Mouse (Mus musculus) midbrain, embryonic 15.5 days (tissue): ENCODE measurements around the gene Ttll6. TPM values are rescaled to one million over a fixed set of nuclear protein-coding genes. Genes with fewer than 3 reads are reported as not detected.
A peak's percentile ranks its signal among the peaks of the same experiment; 100 is the strongest.
"Not testable (repeated sequence)": the region's sequence is repeated elsewhere in the genome, so short reads cannot be mapped to it uniquely, and the experiment has no call there.

ENCODE experiments used
- ATAC-seq: fragments of 200-750 bp; cut with Nextera tagmentation; replicated peaks from 2 replicates; pipeline ENCODE4 v1.8.0; 2017; ENCODE audit warnings: moderate TSS enrichment
- H3K27ac ChIP-seq: fragments of 300-500 bp; sonication (generic); 2 replicates; pipeline ENCODE4 v1.5.1; 2015; ENCODE audit warnings: mild to moderate bottlenecking, inconsistent platforms
- H3K27me3 ChIP-seq: fragments of 300-500 bp; sonication (generic); replicated peaks from 2 replicates; pipeline ENCODE4 v1.6.1; 2015; ENCODE audit warnings: inconsistent platforms
- H3K36me3 ChIP-seq: fragments of 300-500 bp; sonication (generic); replicated peaks from 2 replicates; pipeline ENCODE4 v1.6.1; 2015; ENCODE audit warnings: inconsistent platforms
- H3K4me1 ChIP-seq: fragments of 300-500 bp; sonication (generic); 2 replicates; pipeline ENCODE4 v1.6.1; 2015; ENCODE audit warnings: inconsistent platforms
- H3K4me2 ChIP-seq: fragments of 300-500 bp; sonication (generic); 2 replicates; pipeline ENCODE4 v1.6.1; 2015; ENCODE audit warnings: inconsistent platforms, mild to moderate bottlenecking, moderate library complexity
- H3K4me3 ChIP-seq: fragments of 300-500 bp; sonication (generic); 2 replicates; pipeline ENCODE4 v1.5.1; 2015; ENCODE audit warnings: mild to moderate bottlenecking, inconsistent platforms
- H3K9ac ChIP-seq: fragments of 300-500 bp; sonication (generic); 2 replicates; pipeline ENCODE4 v1.6.1; 2015; ENCODE audit warnings: mild to moderate bottlenecking, inconsistent platforms
- H3K9me3 ChIP-seq: fragments of 300-500 bp; sonication (generic); 2 replicates; pipeline ENCODE4 v1.6.1; 2016; ENCODE audit warnings: inconsistent platforms
- WGBS: fragments of 180-500 bp; shearing (Covaris S2); methylation state at CpG from one replicate; pipeline ENCODE4 v1.1.7; 2015; ENCODE audit warnings: mixed read lengths; 5-methylcytosine and 5-hydroxymethylcytosine counted together
- polyA plus RNA-seq: library from polyadenylated mRNA; unstranded; fragments of >200 nt; fragmentation: Nextera tagmentation; extraction: Ambion mirVana; gene quantifications from 2 replicates; pipeline ENCODE4 v1.2.1, GENCODE M21; 2015

Gene Ttll6
- polyA plus RNA-seq: 0.14 and 0.26 TPM in 2 replicates

DNA sequence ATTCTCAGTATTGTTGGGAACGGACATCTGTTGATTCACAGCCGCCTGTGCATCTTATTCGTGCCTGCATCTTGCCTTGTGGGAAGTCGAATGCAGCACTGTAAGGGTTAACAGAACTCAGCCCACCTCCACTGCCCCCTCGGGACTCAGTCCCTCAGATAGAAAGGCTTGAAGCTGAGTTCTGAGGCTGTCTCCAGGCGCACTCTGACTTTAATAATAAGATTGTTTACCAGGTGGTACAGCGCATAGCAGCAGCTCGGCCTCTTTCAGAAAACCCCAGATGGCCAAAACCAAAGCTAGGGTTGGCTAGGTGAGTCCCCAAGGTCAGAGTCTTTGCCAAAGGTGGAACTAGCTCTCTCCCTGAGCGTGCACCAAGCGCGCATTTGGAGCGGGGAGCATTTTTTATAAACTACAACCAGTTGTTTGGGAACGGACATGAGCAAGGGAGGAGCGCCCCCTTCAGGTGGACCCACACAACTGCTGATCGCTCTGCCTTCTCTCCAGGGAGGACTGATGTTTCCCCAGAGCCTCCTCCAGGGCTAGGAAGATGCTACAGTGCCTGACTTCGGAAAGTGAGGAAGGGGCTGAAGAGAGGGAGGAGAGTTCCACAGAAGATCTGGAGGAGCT lies at the start of gene Ttll6:
Gene Ttll6, plus strand, starts transcription at position 548 of the 627 bp plus-strand sequence.
- no peak for ATAC-seq
- 18% methylated on average over 16 of the region's 16 CpGs for whole genome bisulfite sequencing
- Histone ChIP-seq H3K36me3 (no peaks in the 10 kb centered on the region), H3K9ac (no peak within 1 kb of the TSS), H3K4me3 (no peak within 1 kb of the TSS), H3K27ac (no peak within 1 kb of the TSS), H3K27me3 (no peaks in the 10 kb centered on the region; the same call in 1 of the 2 replicates), H3K9me3 (no peaks in the 10 kb centered on the region), H3K4me2 (peak within 1 kb of the TSS; percentile 15), H3K4me1 (peaks cover 3% of the 10 kb centered on the region; the same call in 1 of the 2 replicates)

DNA sequence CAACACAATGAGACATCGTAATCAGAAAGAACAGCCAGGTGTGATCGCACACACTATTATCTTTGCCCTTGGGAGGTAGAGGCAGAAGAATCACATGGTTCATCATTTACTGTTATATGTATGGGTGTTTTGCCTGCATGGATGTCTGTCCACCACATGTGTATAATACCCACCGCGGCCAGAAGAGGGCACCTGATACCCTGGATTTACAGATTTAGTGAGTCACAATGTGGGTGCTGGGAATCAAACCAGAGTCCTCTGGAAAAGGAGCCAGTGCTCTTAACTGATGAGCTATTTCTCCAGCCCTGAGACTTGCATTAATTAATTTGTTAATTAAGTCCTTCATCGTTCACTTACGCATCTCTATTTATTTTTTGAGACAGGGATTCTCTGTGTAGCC lies 45.6 kb upstream of the Ttll6 start:
- WGBS: 86% methylated on average over 6 of the region's 6 CpGs
- Histone ChIP-seq H3K4me3 (no peak overlapping the region), H3K9ac (no peak overlapping the region), H3K36me3 (no peaks in the 10 kb centered on the region), H3K4me2 (no peak overlapping the region), H3K9me3 (no peaks in the 10 kb centered on the region), H3K4me1 (no peaks in the 10 kb centered on the region), H3K27me3 (no peaks in the 10 kb centered on the region), H3K27ac (no peak overlapping the region)
- ATAC-seq: no peak

DNA sequence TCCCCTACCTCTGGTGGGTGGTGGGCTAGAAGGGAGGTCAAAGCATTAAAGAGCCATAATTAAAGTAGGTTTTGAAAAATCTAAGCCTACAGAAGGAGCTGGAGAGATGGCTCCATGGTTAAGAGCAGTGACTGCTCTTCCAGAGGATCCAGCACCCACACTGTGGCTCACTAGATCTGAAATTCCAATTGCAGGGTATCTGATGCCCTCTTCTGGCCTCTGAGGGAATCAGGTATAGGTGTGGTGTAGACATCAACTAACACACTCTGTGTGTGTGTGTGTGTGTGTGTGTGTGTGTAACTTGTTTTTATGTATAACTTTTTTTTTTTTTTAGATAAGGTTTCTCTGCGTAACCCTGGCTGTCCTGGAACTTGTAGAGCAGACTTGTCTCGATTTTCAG lies 42.5 kb upstream of the Ttll6 start:
- no peaks in the 10 kb centered on the region for H3K36me3 ChIP-seq
- ATAC-seq: no peak
- 80% methylated on average over 2 of the region's 2 CpGs for WGBS

DNA sequence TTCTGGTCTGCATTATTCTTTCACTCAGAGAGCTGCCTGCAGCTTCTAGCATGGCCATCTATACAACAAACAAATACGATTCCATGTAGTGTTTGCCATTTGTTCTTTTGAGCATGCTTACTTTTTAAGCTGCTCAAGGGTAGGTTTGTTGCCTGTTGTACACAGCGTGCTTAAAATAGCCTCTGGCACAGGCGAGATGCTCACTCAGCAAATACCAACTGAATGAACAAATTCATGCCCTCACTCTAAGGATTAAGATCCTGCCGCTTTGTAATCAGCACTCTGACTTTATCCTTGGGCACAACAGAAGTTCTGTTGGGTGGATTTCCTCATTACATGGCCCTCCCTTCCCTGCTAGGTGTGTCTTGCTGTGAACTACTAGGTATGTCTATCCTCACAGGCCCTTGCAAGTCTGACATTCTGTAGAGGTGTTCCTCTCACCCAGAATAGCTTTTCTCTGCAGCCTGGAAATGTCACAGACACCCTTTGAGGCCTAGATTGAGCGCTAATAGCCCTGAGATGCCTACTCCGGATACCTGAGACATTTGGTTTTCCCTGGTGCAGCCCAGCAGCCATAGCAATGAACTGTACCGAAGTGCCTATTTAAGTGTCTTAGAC lies 40.8 kb upstream of the Ttll6 start:
- Histone ChIP-seq H3K4me3 (no peak overlapping the region), H3K27me3 (no peaks in the 10 kb centered on the region), H3K4me1 (no peaks in the 10 kb centered on the region), H3K9me3 (no peaks in the 10 kb centered on the region), H3K36me3 (no peaks in the 10 kb centered on the region), H3K4me2 (no peak overlapping the region), H3K27ac (no peak overlapping the region), H3K9ac (no peak overlapping the region)
- WGBS: 42% methylated on average over 7 of the region's 7 CpGs
- ATAC-seq: no peak

More for the DNA sequence above, 42.5 kb upstream of the Ttll6 start:
- H3K27ac ChIP-seq: no peak overlapping the region
- H3K4me3 ChIP-seq: no peak overlapping the region
- no peaks in the 10 kb centered on the region for H3K4me1 ChIP-seq
- H3K9ac ChIP-seq: no peak overlapping the region
- no peaks in the 10 kb centered on the region for H3K9me3 ChIP-seq
- no peak overlapping the region for H3K4me2 ChIP-seq
- no peaks in the 10 kb centered on the region for H3K27me3 ChIP-seq

DNA sequence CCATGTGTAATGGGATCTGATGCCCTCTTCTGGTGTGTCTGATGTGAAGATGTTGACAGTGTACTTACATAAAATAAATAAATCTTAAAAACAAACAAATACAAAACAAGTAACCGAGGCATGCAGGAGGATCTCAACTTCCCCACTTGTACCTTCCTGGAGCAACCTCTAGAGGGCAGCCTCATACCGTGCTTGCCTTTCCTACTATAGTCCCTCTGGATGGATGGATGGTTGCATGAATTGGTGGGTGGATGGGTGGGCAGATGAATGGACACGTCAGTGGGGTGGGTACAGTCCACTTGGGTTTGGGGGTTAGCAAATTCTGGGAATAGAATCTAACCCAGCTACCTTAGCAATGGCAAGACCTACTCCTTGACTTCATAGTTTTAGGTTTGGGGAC lies 40.2 kb upstream of the Ttll6 start:
- 14% methylated on average over 3 of the region's 3 CpGs for WGBS

DNA sequence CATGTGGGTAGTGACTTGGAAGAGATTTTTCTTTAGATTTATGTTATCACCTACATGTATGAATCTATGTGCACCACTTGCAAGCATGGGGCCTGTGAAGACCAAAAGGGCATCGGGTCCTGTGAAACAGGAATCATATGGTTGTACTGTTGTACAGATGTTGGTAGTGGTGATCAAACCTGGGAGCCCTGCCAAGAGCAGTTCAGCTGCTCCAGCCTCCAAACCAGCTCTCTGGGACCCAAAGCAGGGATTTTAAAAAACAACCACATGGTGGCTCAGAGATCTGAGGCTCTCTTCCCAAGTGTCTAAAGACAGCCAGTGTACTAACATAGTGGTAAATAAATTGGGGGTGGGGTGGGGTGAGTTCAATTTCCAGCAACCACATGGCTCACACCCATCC lies 25.2 kb upstream of the Ttll6 start:
- Histone ChIP-seq H3K9me3 (no peaks in the 10 kb centered on the region), H3K27ac (no peak overlapping the region), H3K27me3 (no peaks in the 10 kb centered on the region), H3K4me3 (no peak overlapping the region), H3K4me2 (no peak overlapping the region), H3K9ac (no peak overlapping the region), H3K4me1 (no peaks in the 10 kb centered on the region), H3K36me3 (no peaks in the 10 kb centered on the region)
- WGBS: 84% methylated on average over 1 of the region's 1 CpGs
- no peak for ATAC-seq

More for the DNA sequence above, 40.2 kb upstream of the Ttll6 start:
- ATAC-seq: no peak
- Histone ChIP-seq H3K4me2 (no peak overlapping the region), H3K4me3 (no peak overlapping the region), H3K27me3 (no peaks in the 10 kb centered on the region), H3K9me3 (no peaks in the 10 kb centered on the region), H3K27ac (no peak overlapping the region), H3K4me1 (no peaks in the 10 kb centered on the region), H3K36me3 (no peaks in the 10 kb centered on the region), H3K9ac (no peak overlapping the region)

DNA sequence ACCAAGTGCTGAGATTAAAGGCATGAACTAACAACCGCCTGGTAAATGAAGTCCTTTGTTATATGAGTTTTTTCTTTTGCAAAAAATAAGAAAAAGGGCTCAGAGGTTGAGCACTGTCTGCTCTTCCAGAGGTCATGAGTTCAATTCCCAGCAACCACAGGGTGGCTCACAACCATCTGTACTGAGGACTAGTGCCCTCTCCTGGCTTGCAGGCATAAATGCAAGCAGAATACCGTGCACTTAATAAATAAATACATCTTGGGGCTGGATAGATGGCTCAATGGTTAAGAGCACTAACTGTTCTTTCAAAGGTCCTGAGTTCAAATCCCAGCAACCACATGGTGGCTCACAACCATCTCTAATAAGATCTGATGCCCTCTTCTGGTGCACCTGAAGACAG lies 22.6 kb upstream of the Ttll6 start:
- 58% methylated on average over 2 of the region's 2 CpGs for WGBS
- not testable (repeated sequence) for H3K9ac ChIP-seq, H3K9me3 ChIP-seq, H3K27me3 ChIP-seq, ATAC-seq, H3K4me3 ChIP-seq, H3K4me2 ChIP-seq, H3K27ac ChIP-seq, H3K36me3 ChIP-seq, H3K4me1 ChIP-seq

DNA sequence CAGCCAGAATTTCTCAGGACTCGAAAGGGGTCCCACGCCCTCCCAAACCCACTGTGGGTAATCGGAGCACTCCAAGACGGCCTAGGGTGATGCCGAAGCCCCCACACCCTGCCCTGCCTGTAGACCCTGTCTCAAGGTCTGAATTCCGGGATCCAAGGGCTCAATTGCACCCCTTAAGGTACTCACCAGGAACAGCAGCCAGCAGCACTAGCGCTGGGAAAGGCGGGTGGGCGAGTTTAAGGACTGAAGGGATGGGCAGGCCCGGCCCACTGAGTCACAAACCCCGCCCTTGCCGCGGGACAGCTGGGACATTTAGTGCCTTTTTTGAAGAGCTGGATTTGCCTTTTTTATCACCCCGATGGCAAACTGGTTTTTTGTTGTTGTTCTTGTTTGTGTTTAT lies 21.8 kb upstream of the Ttll6 start, which contains the start of gene Calcoco2:
Gene Calcoco2, minus strand, starts transcription at position 214 of the 400 bp plus-strand sequence.
- H3K9me3 ChIP-seq: no peaks in the 10 kb centered on the region
- 43% methylated on average over 14 of the region's 14 CpGs for WGBS
- no peak for ATAC-seq

DNA sequence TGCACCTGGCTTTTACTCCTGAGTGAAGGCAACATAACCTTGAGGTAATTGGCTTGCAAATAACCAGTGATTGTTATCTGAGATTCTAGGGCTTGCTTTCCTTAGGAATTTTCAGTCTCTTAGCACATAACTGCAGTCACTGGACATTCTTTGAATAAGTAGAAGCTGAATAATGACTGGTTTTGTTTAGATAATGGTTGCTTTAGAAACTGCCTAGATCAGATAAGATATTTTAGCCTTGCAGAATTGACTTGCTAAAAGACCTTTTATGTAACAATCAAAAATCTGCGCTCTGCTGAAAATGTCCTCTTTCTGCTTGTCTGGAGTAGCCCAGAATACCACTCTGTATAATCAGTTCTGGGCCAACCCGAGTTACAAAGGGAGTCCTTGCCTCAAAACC lies 19.5 kb upstream of the Ttll6 start:
- Histone ChIP-seq H3K9ac (no peak overlapping the region), H3K27ac (no peak overlapping the region), H3K4me3 (no peak overlapping the region), H3K4me1 (no peaks in the 10 kb centered on the region), H3K4me2 (no peak overlapping the region), H3K36me3 (no peaks in the 10 kb centered on the region), H3K9me3 (no peaks in the 10 kb centered on the region), H3K27me3 (no peaks in the 10 kb centered on the region)
- 71% methylated on average over 2 of the region's 2 CpGs for WGBS
- ATAC-seq: no peak

More for the DNA sequence above, 21.8 kb upstream of the Ttll6 start, which contains the start of gene Calcoco2:
- no peak within 1 kb of the TSS for H3K4me2 ChIP-seq
- no peak within 1 kb of the TSS for H3K27ac ChIP-seq
- no peaks in the 10 kb centered on the region for H3K4me1 ChIP-seq
- H3K9ac ChIP-seq: no peak within 1 kb of the TSS
- H3K4me3 ChIP-seq: no peak within 1 kb of the TSS
- H3K36me3 ChIP-seq: no peaks in the 10 kb centered on the region
- H3K27me3 ChIP-seq: no peaks in the 10 kb centered on the region

DNA sequence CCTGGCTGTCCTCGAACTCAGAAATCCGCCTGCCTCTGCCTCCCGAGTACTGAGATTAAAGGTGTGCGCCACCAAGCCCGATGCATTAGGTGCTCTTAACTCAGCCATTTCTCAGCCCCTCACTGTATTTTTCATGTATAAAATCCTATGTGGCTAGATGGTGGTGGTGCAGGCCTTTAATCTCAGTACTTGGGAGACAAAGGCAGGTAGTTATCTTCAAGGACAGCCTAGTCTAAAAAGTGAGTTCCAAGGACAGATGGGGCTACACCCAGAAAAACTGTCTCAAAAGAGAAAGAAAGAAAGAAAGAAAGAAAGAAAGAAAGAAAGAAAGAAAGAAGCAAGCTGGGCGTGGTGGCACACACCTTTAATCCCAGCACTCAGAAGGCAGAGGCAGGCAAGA lies 18.2 kb upstream of the Ttll6 start:
- Histone ChIP-seq H3K4me2 (no peak overlapping the region), H3K36me3 (no peaks in the 10 kb centered on the region), H3K4me1 (no peaks in the 10 kb centered on the region), H3K9me3 (no peaks in the 10 kb centered on the region), H3K9ac (no peak overlapping the region), H3K27ac (no peak overlapping the region), H3K27me3 (no peaks in the 10 kb centered on the region), H3K4me3 (no peak overlapping the region)
- 91% methylated on average over 6 of the region's 6 CpGs for WGBS
- ATAC-seq: no peak

DNA sequence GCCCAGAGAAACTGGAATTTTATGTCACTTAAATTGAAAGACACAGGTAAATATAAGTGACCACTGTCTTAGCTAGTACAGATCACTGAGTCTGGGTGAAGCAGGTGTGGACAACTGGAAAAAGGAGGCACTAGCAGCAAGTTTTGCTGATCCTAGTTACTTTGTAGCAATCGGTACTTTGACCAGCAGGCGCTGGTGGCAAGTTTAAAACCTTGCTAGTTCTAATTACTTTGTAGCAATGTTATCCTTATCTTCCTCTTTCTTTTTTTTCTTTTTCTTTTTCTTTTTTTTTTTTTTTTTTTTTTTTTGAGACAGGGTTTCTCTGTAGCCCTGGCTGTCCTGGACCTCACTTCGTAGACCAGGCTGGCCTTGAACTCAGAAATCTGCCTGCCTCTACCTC lies 17.5 kb upstream of the Ttll6 start:
- Histone ChIP-seq H3K27ac (no peak overlapping the region), H3K27me3 (peaks cover under 1% of the 10 kb centered on the region; the same call in 1 of the 2 replicates)
- WGBS: 85% methylated on average over 3 of the region's 3 CpGs

DNA sequence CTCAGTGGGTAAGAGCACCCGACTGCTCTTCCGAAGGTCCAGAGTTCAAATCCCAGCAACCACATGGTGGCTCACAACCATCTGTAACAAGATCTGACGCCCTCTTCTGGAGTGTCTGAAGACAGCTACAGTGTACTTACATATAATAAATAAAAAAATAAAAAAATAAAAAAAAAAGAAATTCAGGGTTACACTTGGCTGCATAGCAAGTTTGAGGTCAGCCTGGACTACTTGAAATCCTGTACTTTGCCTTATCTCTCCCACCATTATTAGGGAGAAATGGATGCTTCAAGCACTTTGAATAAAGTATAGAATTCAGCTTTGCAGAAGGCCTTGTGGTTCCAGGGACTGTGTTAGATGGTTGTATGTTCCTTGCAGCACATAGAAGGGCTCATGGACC lies 16.7 kb upstream of the Ttll6 start:
- 94% methylated on average over 3 of the region's 3 CpGs for WGBS
- not testable (repeated sequence) for ATAC-seq

More for the DNA sequence above, 17.5 kb upstream of the Ttll6 start:
- Histone ChIP-seq H3K4me2 (no peak overlapping the region), H3K9me3 (no peaks in the 10 kb centered on the region), H3K36me3 (no peaks in the 10 kb centered on the region), H3K9ac (no peak overlapping the region), H3K4me1 (no peaks in the 10 kb centered on the region), H3K4me3 (no peak overlapping the region)
- ATAC-seq: no peak

DNA sequence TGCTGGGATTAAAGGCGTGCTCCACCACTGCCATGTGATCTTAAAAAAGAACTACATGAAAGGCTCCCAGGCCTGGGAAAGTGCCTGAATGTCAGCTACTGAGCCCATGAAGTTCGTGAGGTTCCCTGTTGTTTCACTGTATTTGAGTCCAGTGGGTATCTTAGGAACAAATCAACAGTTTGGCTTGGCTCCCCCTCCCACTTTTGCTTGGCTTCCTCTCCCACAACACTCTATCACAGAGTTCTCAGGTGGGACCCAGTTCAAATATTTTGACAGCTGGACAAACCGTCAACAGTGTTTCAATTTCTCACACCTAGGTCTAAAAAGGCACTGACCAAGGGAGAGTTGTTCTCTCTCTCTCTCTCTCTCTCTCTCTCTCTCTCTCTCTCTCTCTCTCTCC lies 14.2 kb upstream of the Ttll6 start:
- Histone ChIP-seq H3K27ac (no peak overlapping the region), H3K4me3 (no peak overlapping the region), H3K9ac (no peak overlapping the region), H3K9me3 (no peaks in the 10 kb centered on the region), H3K4me2 (no peak overlapping the region), H3K27me3 (peaks cover 22% of the 10 kb centered on the region), H3K36me3 (no peaks in the 10 kb centered on the region), H3K4me1 (peaks cover 6% of the 10 kb centered on the region)
- WGBS: 58% methylated on average over 3 of the region's 3 CpGs
- ATAC-seq: no peak

More for the DNA sequence above, 16.7 kb upstream of the Ttll6 start:
- not testable (repeated sequence) for H3K27me3 ChIP-seq, H3K4me3 ChIP-seq, H3K27ac ChIP-seq, H3K4me1 ChIP-seq, H3K9ac ChIP-seq, H3K36me3 ChIP-seq, H3K4me2 ChIP-seq, H3K9me3 ChIP-seq
